Mouse (Mus musculus): ENCODE results near the gene Hnrnpa2b1. TPM values are rescaled to one million over a fixed set of nuclear protein-coding genes. Genes with fewer than 3 reads are reported as not detected.
A peak's percentile ranks its signal among the peaks of the same experiment; 100 is the strongest.

Hnrnpa2b1 gene
- total RNA-seq, 2 experiments from 2014 or later, result 446 to 458 TPM

GRCm38 (mm10) chr6:51471782-51472181 lies 2.1 kb upstream of the Hnrnpa2b1 start:
- no peak for DNase-seq (ENCODE audit: low spot score in 2 of 2)
- intact Hi-C loops (cut with DNase I), result loop anchor here (2.0 to 5.0 kb wide), 3 partner anchors 81 to 111 kb away; no protein-coding TSS in a partner anchor

GRCm38 (mm10) chr6:51471179-51471505 lies 1.4 kb upstream of the Hnrnpa2b1 start:
- intact Hi-C loops (cut with DNase I), result loop anchor here (2.0 to 5.0 kb wide), 3 partner anchors 81 to 111 kb away; no protein-coding TSS in a partner anchor
- DNase-seq (ENCODE audit: low spot score in 2 of 2), result no peak

- DNase-seq (ENCODE audit: low spot score in 2 of 2), result peak; percentile 74 to 86
- intact Hi-C loops (cut with DNase I), result loop anchor here (2.0 to 5.0 kb wide), 3 partner anchors 82 to 112 kb away; no protein-coding TSS in a partner anchor
These were observed 851 bp upstream of the Hnrnpa2b1 start, which contains the start of gene Cbx3 for GRCm38 (mm10) chr6:51470311-51471178. Gene Cbx3, plus strand, starts transcription at chr6:51470360.

GRCm38 (mm10) chr6:51468891-51469561 lies 668 bp downstream of the Hnrnpa2b1 start:
- peak; percentile 58 to 74 for DNase-seq (ENCODE audit: low spot score in 2 of 2)
- intact Hi-C loops (cut with DNase I), result loop anchor here (2.0 kb wide), 1 partner anchor 388 kb away; no protein-coding TSS in a partner anchor

GRCm38 (mm10) chr6:51467649-51468048 lies 2.0 kb downstream of the Hnrnpa2b1 start:
- intact Hi-C loops (cut with DNase I), result loop anchor here (2.0 kb wide), 1 partner anchor 389 kb away; no protein-coding TSS in a partner anchor
- no peak for DNase-seq (ENCODE audit: low spot score in 2 of 2)

DNA sequence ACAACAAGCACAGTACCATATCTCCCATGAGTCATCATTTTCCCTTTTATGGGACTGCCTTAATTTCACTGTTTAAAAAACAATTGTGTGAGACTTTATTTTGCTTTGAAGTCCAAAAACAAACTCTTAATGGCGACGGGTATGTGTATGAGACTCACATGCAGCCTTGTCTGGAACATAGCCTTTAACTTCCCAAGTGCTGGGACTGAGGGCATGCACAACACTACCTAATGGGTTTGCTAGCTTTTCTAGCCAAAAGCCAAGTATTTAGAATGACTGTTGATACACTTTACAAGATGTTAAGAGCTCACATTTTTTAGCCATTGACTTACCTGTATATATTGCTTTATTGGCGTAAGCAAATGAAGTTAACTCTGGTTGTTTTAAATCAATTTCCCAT lies 9.3 kb downstream of the Hnrnpa2b1 start:
- no peak for DNase-seq (ENCODE audit: low spot score in 2 of 2)
- intact Hi-C loops (cut with DNase I), result no loop called here

GRCm38 (mm10) chr6:51460021-51460360 lies 9.7 kb downstream of the Hnrnpa2b1 start:
- DNase-seq (ENCODE audit: low spot score in 2 of 2), result no peak
- intact Hi-C loops (cut with DNase I), result no loop called here

DNA sequence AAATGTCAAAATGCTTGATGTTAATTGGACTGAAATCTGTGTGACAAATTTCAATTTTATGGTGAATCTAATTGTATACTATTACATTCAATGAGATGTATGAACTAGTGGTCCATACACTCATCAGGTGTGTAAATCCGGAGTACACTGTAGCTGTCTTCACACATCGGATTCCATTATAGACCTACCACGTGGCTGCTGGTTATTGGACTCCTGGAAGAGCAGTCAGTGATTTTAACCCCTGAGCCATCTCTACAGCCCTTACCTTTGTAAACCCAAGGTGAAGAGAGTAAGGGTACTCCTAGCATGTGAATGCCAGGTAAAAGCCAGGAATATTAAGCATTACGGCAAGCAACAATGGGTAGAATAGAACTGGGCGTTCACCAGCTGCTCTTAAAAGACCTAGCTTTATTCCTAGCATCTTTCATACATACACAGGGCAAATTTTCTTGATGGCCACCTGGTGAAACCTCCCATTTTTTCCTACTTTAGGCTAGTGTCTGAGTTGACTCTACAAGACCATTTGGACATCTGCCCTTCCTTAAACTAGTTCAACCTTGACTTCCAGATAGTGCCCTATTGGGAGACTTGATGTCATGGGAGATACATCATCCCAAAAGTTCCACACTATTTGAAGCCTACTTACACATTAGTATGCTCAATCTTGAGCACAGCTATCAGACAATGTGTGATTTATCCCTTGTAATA lies 10.2 kb downstream of the Hnrnpa2b1 start:
- intact Hi-C loops (cut with DNase I), result no loop called here

DNA sequence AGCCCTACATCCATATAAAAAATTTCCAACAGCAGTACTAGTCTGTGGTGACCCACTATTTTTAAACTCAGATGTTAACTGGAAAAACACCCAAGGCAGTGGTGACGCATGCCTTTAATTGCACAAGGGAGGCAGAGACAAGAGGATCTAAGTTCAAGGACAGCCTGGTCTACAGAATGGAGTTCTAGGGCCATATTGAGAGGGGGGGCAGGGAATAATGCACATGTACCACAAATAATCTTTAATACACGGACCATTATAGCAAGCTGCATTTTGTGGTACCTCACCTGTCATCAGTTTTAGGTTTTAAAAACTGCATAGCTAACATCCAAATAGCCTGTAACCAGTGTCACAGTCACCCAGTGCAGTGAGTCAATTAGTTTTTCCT lies 10.8 kb downstream of the Hnrnpa2b1 start:
- no peak for DNase-seq (ENCODE audit: low spot score in 2 of 2)
- intact Hi-C loops (cut with DNase I), result no loop called here

More for the DNA sequence above, 10.2 kb downstream of the Hnrnpa2b1 start:
- DNase-seq (ENCODE audit: low spot score in 2 of 2), result no peak

DNA sequence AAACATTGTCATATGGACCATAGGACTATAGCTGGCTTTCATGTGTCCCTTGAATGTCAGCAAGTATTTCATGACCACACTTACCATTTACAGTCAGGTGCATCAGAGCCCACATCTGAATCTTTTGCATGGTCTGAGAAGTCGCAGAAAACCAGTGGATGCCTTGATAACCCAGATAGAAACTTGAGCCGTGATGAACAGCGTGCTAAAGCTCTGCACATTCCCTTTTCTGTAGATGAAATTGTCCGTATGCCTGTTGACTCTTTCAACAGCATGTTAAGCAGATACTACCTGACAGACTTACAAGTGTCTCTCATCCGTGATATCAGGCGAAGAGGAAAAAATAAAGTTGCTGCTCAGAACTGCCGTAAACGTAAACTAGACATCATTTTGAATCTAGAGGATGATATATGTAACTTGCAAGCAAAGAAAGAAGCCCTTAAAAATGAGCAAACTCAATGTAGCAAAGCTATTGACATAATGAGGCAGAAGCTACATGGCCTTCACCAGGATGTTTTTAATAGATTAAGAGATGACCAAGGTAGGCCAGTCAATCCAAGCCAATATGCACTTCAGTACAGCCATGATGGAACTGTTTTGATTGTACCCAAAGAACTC lies 11.8 kb downstream of the Hnrnpa2b1 start:
- intact Hi-C loops (cut with DNase I), result no loop called here
- no peak for DNase-seq (ENCODE audit: low spot score in 2 of 2)

- intact Hi-C loops (cut with DNase I), result no loop called here
- no peak for DNase-seq (ENCODE audit: low spot score in 2 of 2)
These were observed 12.4 kb downstream of the Hnrnpa2b1 start for GRCm38 (mm10) chr6:51457283-51457682.

DNA sequence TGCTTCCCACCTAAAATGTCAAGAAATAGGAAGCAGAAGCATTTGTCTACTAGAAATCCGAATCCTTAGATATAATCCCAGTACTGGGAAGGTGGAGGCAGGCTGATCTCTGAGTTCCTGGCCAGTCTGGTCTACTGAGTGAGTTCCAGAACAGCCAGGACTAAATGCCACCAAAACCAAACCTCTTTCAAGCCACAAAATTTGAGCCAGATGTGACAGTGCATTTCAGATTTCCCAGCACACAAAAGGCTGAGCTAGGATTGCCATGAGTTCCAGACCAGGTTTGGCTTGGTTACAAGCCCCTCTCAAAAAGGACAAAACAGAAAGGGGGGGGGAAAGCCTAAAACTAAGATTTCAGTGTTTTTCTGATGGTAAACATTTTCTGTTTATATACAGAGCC lies 13.5 kb downstream of the Hnrnpa2b1 start:
- intact Hi-C loops (cut with DNase I), result no loop called here
- no peak for DNase-seq (ENCODE audit: low spot score in 2 of 2)

DNA sequence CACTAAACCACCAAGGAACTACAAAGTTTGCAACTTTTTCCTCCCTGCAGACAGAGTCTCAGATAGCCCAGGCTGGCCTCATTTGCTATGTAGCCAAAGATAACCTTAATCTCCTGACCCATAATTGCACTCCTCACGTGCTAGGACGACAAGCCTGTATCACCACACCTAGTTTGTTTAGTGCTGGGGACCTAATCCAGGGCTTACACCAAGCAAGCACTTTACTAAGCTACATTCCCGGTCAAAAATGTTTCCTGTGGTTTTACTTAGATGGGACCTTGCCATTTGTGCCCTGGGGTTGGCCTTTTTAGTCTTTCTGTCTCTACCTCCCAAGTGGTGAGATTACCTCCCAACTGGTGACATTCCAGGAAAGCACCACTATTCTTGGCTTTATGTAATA lies 14.7 kb downstream of the Hnrnpa2b1 start:
- no peak for DNase-seq (ENCODE audit: low spot score in 2 of 2)
- intact Hi-C loops (cut with DNase I), result no loop called here

DNA sequence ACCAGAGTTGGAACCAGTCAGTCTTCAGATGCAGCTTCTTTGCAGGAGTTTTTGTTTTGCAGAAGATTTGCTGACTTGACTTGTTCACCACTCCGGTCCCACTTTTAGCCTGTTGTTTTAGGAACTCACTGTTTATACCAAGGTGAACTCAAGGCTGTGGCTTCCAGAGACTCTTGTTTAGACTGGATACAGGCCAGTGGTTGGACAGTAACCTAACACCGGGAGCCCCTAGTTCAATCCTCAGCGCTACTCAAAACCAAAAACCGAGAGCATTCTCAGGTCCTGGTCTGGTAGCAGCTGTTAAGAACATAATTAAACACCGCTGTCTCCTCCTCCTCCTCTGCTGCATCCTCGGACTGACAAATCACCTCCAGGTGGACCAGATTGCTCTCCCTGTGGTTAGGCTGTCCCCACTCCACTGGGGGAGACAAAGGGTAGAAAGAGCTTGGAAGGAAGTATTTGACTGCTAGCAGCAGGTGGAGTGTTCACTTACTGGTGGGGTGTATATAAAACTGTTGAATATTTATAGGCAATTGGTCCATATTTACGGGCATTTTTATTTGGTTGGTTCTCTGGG lies 16.7 kb downstream of the Hnrnpa2b1 start:
- intact Hi-C loops (cut with DNase I), result no loop called here
- DNase-seq (ENCODE audit: low spot score in 2 of 2), result no peak

DNA sequence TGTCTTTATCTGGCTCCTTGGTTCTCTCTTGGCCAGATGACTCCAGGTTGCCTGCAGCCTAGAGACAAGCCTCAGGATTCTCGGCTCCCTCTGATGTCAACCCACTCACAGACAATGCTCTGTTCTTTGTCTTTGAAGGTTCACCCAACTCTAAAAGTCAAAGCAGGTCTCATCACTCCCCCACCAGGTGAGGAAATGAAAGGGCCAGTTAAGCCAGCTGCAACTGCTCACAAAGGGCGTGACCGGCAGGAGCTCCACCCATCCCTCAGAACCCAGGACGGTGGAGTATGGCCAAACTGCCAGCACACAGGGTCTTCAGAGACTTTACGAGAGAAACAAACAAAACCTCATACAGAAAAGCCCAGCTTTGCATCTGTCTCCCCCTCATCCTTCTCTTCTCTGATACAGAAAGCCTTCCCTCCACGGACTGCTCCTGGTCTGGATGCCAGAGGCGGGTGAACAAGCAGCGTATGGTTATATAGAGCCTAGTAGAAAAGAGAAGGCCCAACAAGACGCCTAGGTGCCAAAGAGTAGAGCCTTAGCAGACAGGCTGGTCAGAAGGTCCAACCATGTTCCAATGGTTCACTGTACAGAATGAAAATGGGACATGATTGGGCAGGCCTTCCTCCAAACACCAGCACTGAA lies 27.4 kb downstream of the Hnrnpa2b1 start:
- DNase-seq (ENCODE audit: low spot score in 2 of 2), result no peak
- intact Hi-C loops (cut with DNase I), result no loop called here

DNA sequence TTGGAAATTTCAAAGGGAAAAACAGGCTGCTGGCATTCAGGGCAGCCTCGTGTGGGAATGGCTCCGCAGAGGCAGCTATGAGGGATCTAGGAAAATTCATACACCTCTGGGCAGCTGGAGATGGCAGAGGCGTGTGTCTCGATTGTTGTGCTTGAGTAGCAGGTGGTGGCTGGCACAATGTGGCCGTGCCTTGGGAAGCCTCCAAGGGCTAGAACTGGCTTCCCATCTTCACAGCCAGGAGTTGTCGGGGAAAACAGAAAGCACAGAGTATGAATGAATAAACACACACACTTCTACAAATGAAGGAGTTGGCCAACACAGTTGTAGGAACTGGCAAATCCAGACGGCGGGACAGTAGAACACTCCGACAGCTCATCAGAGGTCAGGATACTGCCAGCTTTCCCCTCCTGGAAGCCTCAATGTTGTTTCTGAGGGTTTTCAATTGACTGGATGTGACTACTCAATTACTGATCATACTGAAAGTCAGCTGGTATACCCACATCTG lies 30.8 kb downstream of the Hnrnpa2b1 start:
- no peak for DNase-seq (ENCODE audit: low spot score in 2 of 2)
- intact Hi-C loops (cut with DNase I), result no loop called here

GRCm38 (mm10) chr6:51437665-51438064 lies 32.0 kb downstream of the Hnrnpa2b1 start:
- intact Hi-C loops (cut with DNase I), result no loop called here
- DNase-seq (ENCODE audit: low spot score in 2 of 2), result no peak

DNA sequence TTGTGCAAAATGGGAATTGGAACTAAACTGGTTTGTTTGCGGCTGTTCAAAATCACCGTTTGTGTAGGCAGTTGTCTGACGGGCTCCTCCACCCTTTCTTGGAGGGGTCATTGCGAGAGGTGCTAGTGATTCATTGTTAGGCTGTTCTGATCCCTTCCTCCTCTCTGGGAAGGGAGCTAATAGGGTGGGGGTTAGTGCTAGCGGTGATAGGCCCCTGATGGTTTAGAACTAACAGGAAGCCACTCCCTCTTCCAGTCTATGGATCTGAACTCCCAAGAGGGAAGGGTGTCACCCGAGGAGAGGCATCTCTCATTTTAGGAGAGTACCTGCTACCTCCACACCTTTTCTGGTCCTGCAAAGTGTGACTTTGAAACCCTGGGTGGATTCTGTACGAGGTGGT lies 35.4 kb downstream of the Hnrnpa2b1 start:
- intact Hi-C loops (cut with DNase I), result loop anchor here (5.0 kb wide), 1 partner anchor 42 kb away; no protein-coding TSS in a partner anchor
- no peak for DNase-seq (ENCODE audit: low spot score in 2 of 2)

All from left cerebral cortex, postnatal 14 days (tissue).